Mouse (Mus musculus) layer of hippocampus, adult 2 months (tissue): ENCODE results near the gene Ppp1r35. TPM values are rescaled to one million over a fixed set of nuclear protein-coding genes. Genes with fewer than 3 reads are reported as not detected.

ENCODE experiments used
- DNase-seq, 2 experiments: peaks; one replicate each; pipeline ENCODE4 v3.0.0; 2022; ENCODE audit warnings: low spot score in 2 of 2
- H3K27ac ChIP-seq: fragments of 200-600 bp; 2 replicates; pipeline ENCODE4 v1.8.1; 2022
- H3K4me3 ChIP-seq: fragments of 200-600 bp; 2 replicates; pipeline ENCODE4 v1.8.1; 2022; ENCODE audit warnings: mild to moderate bottlenecking
- CTCF ChIP-seq: fragments of 200-600 bp; conservative IDR thresholded peaks from 2 replicates; pipeline ENCODE4 v1.8.1; 2022; ENCODE audit warnings: antibody characterized with exemption, mild to moderate bottlenecking, moderate library complexity
- long read RNA-seq, 2 experiments: library from polyadenylated mRNA; stranded (forward); transcript quantifications; one replicate each; pipeline ENCODE4 v2.0.0; 2021; ENCODE audit warnings: borderline mapping rate in 2 of 2
- total RNA-seq, 2 experiments: library from RNA; stranded (reverse); gene quantifications; 2 replicates each; pipeline ENCODE4 v1.2.3; 2021

Ppp1r35 gene
- total RNA-seq: 10 to 100 TPM; 19.8 to 25.4 TPM
- long read RNA-seq, experiment 1, transcript Ppp1r35-201 (4 exons, 956 nt): major isoform, 10 of 21 reads
- long read RNA-seq, experiment 1, partial matches to known transcripts: 1 of 21 reads
- long read RNA-seq, experiment 1, other reads (novel, unspliced or antisense): 8 of 21 reads
- long read RNA-seq, experiment 2, transcript Ppp1r35-201 (4 exons, 956 nt): major isoform, 12 of 26 reads
- long read RNA-seq, experiment 2, partial matches to known transcripts: 5 of 26 reads
- long read RNA-seq, experiment 2, other reads (novel, unspliced or antisense): 9 of 26 reads

DNA sequence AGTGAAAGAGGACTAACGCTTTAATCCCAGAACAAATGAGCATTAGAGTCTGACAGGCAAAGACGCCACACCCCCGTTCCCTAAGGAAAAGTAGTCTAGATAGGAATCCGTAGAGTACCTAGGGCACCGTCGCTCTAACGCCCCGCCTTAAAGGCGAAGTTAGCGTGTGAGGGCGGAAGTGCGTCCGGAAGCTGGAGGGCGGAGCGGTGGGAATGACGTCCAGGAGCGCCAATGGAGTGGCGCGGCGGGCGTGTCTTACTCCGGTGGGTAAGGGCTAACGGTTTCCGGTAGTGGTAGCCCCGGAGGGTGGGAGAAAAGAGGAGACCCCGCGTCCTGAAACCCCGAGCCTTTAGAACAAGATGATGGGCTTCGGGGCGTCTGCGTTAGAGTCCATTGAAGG, at the start of gene Ppp1r35:
Gene Ppp1r35 (plus strand): TSS at position 215 of the 400 bp plus-strand sequence.
- TF ChIP-seq CTCF: no peak
- DNase-seq: peak; percentile 96 to 97
- H3K27ac ChIP-seq: peak within 1 kb of the TSS; percentile 96

DNA sequence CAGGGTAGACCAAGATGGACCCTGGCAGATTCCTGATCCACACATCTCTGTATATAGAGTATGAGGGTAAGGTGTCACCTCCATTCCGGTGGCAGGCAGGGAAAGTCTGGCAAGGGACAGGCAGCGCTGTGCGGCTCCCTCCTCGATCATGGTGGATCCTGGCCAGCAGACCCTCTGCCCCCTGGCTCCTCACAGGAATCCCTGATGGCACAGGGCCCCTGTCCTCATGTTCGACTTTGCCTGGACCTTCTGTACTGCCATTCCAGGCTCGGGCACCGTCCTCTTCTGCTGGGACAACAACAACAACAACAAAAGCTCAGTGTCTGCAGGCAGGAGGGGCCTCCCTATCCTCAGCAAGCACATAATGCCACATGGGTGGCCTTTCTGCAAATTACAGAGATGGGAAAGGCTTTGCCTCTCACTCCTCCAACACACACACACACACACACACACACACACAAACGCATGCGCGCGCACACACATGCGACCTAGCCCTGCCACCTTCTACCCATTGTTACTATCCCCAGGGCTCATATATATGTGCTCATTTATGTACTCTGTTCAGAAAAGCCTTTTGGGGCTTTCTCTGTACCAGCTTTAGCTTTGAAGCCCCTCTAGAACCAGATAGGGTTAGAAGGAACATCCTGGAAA, 44.9 kb upstream of the Ppp1r35 start:
- H3K4me3 ChIP-seq: peak overlapping the region; percentile 48
- DNase-seq: no peak
- no peak for TF ChIP-seq CTCF
- H3K27ac ChIP-seq: peak overlapping the region; percentile 95

More for the DNA sequence above, at the start of gene Ppp1r35:
- H3K4me3 ChIP-seq: peak within 1 kb of the TSS; percentile 84

DNA sequence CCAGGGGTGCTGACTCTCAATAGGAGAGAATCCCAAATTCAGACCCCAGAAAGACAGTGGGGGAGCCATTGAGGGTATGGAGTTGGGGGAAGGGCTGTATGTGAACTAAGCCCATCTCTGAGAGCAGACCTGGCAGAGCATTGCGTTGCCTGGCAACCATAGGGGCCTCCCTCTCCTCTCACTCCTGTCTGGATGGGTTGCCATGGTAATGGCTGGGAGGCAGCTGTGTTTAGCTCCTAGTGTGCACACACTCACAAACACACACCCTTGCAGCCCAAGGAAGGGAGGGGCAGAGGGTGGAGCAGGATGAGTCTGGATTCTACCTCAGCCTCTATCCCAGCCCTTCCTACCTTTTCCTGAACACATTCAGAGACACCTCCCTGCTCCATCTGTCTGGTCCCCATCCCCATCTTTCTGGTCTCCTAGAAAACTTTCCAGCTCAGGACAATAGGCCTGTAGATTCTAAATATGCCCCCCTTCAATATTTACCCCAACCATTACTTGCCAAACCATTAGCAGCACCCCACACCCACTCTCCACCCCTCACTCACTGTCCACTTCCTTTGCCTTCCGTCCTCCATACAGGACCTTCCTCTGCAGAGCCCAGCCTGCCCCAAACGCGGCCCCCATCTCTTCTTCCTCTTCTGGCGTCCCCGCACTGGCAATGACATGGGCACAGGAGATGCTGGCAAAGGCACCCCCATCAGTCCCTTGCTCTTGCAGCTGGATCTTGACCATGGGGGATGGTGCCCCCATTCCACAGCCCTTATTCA, 44.2 kb upstream of the Ppp1r35 start:
- H3K27ac ChIP-seq: peak overlapping the region; percentile 95
- TF ChIP-seq CTCF: no peak
- peak; percentile 89 to 96 for DNase-seq
- H3K4me3 ChIP-seq: peak overlapping the region; percentile 48

DNA sequence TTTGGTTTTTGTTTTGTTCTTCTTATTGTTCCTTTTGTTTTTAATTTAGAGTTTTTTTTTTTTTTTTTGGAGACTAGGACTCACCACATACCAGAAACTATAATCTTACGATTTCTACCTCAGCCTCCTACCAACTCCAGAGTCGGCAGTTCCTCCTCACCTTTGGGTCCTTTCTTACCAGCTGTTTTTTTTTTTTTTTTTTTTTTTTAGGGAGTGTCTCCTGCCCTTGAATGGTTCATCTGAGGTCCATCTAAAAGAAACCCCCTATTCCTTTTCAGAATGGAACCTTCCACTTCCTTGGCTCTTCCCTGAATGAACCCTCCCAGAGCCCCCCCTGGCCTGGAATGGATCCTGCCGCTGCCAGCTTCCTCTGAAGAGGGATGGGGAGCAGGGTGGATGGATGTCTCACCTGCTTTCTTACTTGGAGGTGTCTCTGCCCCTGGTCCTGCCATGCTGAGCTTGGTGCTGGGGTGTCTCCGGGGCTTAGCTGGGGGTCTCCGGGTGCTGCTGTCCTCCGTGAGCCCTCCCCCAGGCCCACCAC, 41.2 kb upstream of the Ppp1r35 start:
- no peak for DNase-seq
- TF ChIP-seq CTCF: no peak
- H3K4me3 ChIP-seq: no peak overlapping the region
- peak overlapping the region; percentile 39; the same call in 1 of the 2 replicates for H3K27ac ChIP-seq

DNA sequence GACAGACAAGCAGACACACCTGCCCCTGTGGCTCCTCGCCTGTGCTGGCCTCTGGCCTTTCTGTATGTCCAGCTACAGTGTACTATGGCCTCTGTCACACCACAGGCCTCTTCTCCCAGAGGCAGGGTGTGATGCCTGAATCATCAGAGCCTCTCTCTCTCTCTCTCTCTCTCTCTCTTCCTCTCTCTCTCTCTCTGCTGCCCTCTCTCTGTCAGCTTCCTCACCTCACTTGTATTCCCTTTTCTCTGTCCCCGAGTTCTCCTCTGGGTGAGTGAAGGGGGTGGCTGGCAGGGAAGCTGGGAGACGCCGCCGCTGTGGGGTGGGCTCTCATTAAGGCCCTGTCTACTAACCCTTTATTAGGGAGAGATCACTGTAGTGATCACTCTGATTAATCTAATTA, 40.1 kb upstream of the Ppp1r35 start:
- no peak overlapping the region for H3K4me3 ChIP-seq
- TF ChIP-seq CTCF: peak; percentile 69
- H3K27ac ChIP-seq: peak overlapping the region; percentile 89; the same call in 1 of the 2 replicates
- DNase-seq: no peak

DNA sequence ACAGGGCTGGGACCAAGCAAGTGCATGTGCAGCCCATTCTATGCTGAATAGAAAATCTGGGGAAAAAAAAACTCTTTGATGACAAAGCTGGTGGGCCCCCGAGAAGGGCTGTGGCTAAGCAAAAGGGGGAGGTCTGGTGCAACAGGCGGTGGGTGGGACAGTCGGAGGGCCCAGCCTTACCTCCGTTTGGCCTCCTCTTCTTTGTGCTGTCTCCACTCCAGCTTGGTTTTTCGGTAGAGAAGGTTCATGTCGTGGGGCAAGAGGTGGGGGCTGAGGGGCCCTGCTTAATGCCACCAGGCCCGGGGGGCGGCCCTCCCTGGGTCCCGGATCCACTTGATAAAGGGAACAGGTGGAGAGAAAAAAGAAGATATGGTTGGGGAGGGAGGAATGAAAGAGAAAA, 39.2 kb upstream of the Ppp1r35 start:
- Histone ChIP-seq H3K4me3 (peak overlapping the region; percentile 84), H3K27ac (peak overlapping the region; percentile 89; the same call in 1 of the 2 replicates)
- no peak for TF ChIP-seq CTCF
- DNase-seq: no peak

DNA sequence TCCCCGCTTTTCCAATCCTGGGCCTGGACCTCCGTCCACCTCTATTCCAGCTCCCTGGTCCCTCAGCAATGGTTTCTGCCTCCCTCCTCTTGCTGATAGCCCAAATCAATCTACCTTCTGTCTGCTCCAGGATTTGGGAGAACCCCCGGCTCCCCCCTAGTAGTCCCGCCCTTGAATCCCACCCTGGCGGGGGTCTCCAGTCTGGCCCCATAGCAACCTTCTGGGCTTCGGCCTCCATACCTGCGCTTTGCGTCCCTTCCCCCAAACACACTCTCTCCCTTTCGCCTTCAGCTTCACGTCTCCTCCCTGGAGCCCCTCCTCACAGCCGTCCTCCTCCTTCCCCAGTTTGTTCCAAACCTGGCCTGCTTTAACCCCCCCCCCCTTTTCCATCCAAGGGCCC, 38.1 kb upstream of the Ppp1r35 start:
- no peak for TF ChIP-seq CTCF
- DNase-seq: no peak

DNA sequence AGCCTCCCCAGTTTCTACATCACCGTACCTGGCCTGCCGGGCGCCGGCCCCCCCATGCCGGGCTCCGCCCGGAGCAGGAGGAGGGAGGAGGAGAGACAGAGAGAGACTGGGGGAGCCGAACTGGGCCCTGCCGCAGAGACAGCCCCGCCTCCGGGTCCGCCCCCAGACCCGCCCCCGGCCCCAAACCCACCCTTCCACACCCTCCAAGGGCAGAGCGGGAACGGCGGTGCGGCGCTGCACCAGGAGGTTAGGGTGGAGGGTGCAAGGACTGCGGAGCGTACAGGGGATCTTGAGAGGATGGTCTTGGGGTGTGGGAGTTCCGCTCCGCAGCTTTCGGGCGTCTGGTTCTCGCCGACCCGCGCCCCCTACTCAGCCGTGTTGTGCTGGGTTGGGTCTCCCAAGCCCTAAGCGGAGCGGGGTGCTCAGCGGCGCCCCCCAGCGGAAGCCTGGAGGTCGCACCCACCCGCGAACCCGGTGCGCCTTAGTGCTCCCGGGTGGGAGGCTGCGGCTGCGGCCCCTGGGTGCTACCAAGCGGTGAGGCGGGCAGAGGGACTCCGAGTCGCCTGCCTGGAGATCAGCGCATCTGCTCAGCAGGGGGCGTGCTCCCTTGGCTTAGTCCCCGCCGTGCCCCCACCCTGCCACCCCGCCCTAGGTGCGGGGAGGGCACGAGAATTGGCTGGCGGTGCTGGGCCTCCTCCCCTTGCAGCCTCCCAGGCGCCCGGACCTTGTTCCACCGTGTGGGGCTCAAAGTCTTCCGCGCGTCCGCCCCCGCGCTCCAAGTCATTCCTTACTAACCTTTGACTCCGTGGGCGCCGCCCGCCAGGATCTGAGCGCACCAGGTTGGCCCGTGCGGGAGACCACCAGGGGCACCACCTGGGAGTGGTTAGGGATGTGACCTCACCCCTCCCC, 37.4 kb upstream of the Ppp1r35 start, which contains the start of gene Nyap1:
Gene Nyap1 (minus strand): TSS at position 585 of the 909 bp plus-strand sequence.
- peak within 1 kb of the TSS; percentile 89 for H3K27ac ChIP-seq
- peak; percentile 95 for TF ChIP-seq CTCF
- peak within 1 kb of the TSS; percentile 84 for H3K4me3 ChIP-seq
- DNase-seq: peak; percentile 79 to 85

More for the DNA sequence above, 38.1 kb upstream of the Ppp1r35 start:
- H3K4me3 ChIP-seq: peak overlapping the region; percentile 84
- peak overlapping the region; percentile 89 for H3K27ac ChIP-seq

DNA sequence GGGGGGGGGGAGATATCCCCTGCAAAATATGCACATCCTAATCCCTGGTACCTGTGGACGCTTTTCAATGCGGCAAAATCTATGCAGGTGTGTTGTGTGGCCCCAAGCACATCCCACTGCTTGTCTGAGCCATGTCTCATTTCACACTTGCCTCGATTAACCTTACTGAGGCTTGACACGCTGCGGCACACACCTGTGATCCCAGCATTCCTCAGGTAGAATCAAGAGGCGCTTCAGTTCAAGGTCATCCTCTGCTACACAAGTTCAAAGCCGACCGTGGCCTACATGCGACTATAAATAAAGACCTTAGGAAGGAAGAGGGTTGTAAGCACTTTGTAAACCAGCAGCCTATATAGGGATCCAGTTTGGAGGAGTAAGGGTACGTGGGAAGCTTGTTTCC, 36.6 kb upstream of the Ppp1r35 start:
- no peak overlapping the region; the same call in 1 of the 2 replicates for H3K27ac ChIP-seq
- no peak for TF ChIP-seq CTCF

DNA sequence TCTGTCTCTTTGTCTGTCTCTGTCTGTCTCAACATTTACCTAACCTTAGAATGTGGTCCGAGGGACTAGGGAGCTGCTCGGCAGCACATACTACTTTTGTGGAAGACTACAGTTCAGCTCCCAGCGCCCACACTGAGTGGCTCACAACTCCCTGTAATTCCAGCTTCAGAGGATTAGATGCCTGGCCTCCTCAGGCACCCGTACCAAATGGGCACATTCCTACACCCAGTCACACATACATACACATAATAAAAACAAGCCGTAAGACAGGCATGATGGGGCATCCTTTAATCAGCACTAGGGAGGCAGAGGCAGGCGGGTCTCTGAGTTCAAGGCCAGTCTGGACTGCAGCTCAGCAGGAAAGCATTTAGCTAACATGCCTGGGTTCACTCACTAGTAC, 35.8 kb upstream of the Ppp1r35 start:
- H3K27ac ChIP-seq: no peak overlapping the region
- H3K4me3 ChIP-seq: no peak overlapping the region
- no peak for TF ChIP-seq CTCF
- no peak for DNase-seq

More for the DNA sequence above, 36.6 kb upstream of the Ppp1r35 start:
- no peak for DNase-seq
- no peak overlapping the region for H3K4me3 ChIP-seq

DNA sequence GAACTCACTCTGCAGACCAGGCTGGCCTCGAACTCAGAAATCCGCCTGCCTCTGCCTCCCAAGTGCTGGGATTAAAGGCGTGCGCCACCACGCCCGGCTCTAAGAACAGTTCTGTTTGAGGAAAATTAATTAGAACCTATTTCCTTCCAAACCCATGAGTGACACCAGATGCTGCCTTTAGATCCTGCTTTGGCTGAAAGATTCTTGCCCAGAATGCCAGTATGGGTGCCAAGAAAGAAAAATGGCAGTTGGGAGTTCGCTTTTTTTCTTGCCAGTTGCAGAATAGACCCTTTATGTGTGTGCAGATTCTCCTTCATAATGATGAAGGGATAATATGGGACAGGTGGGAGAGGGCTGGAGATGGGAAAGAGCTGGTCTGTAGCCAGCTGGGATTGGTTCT, 34.5 kb upstream of the Ppp1r35 start:
- no peak for TF ChIP-seq CTCF
- Histone ChIP-seq H3K4me3 (no peak overlapping the region), H3K27ac (no peak overlapping the region; the same call in 1 of the 2 replicates)
- DNase-seq: no peak
